Mouse (Mus musculus) kidney, embryonic 15.5 days (tissue): Measurements from ENCODE around the gene Ccin. TPM values are rescaled to one million over a fixed set of nuclear protein-coding genes. Genes with fewer than 3 reads are reported as not detected.

Experiments
- ATAC-seq: fragments of 200-750 bp; cut with Nextera tagmentation; replicated peaks from 2 replicates; pipeline ENCODE4 v1.8.0; 2017; ENCODE audit warnings: moderate TSS enrichment; ENCODE audit not compliant: low FRiP score
- H3K27ac ChIP-seq: fragments of 300-500 bp; sonication (generic); 2 replicates; pipeline ENCODE4 v1.5.1; 2015; ENCODE audit warnings: mild to moderate bottlenecking, inconsistent platforms
- H3K27me3 ChIP-seq: fragments of 300-500 bp; sonication (generic); 2 replicates; pipeline ENCODE4 v1.6.1; 2015; ENCODE audit warnings: inconsistent platforms
- H3K36me3 ChIP-seq: fragments of 300-500 bp; sonication (generic); 2 replicates; pipeline ENCODE4 v1.6.1; 2015; ENCODE audit warnings: inconsistent platforms
- H3K4me1 ChIP-seq: fragments of 300-500 bp; sonication (generic); 2 replicates; pipeline ENCODE4 v1.6.1; 2015; ENCODE audit warnings: inconsistent platforms
- H3K4me2 ChIP-seq: fragments of 300-500 bp; sonication (generic); 2 replicates; pipeline ENCODE4 v1.6.1; 2015; ENCODE audit warnings: moderate library complexity, mild to moderate bottlenecking, inconsistent platforms
- H3K4me3 ChIP-seq: fragments of 300-500 bp; sonication (generic); replicated peaks from 2 replicates; pipeline ENCODE4 v1.5.1; 2015; ENCODE audit warnings: mild to moderate bottlenecking, inconsistent platforms
- H3K9ac ChIP-seq: fragments of 300-500 bp; sonication (generic); 2 replicates; pipeline ENCODE4 v1.6.1; 2015; ENCODE audit warnings: mild to moderate bottlenecking, inconsistent platforms
- H3K9me3 ChIP-seq: fragments of 300-500 bp; sonication (generic); replicated peaks from 2 replicates; pipeline ENCODE4 v1.6.1; 2016; ENCODE audit warnings: inconsistent platforms
- WGBS: fragments of 180-500 bp; shearing (Covaris S2); methylation state at CpG from one replicate; pipeline ENCODE4 v1.1.7; 2015; ENCODE audit warnings: mixed read lengths; 5-methylcytosine and 5-hydroxymethylcytosine counted together
- polyA plus RNA-seq: library from polyadenylated mRNA; unstranded; fragments of >200 nt; fragmentation: Nextera tagmentation; extraction: Ambion mirVana; gene quantifications from 2 replicates; pipeline ENCODE4 v1.2.1, GENCODE M21; 2015

Ccin gene
- polyA plus RNA-seq, 1 experiment from 2014 or later, result not detected

DNA sequence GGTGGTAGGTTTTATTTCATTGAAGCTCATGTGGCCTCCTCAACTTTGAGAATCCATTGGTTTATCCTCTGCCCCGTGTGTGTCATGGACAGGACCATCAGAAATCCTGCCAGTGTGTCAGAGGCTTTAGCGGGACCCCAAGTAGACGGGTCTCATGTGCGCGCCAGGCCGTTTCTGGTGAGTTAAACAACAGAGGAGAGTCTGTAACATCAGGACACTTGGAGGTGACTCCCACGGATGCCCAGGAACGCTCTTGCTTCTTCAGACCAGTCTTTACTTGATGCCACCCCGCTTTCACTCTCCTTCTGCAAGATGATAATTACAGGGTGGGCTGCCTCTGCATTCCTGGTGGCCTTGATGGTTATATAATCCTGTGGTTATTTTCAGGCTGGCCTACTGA lies 40.4 kb downstream of the Ccin start:
- Histone ChIP-seq H3K4me3 (no peak overlapping the region), H3K27ac (no peak overlapping the region), H3K4me1 (no peaks in the 10 kb centered on the region), H3K9me3 (no peaks in the 10 kb centered on the region), H3K9ac (no peak overlapping the region), H3K4me2 (no peak overlapping the region), H3K27me3 (no peaks in the 10 kb centered on the region), H3K36me3 (peaks cover 100% of the 10 kb centered on the region)
- WGBS, result 93% methylated on average over 9 of the region's 9 CpGs
- ATAC-seq, result no peak

DNA sequence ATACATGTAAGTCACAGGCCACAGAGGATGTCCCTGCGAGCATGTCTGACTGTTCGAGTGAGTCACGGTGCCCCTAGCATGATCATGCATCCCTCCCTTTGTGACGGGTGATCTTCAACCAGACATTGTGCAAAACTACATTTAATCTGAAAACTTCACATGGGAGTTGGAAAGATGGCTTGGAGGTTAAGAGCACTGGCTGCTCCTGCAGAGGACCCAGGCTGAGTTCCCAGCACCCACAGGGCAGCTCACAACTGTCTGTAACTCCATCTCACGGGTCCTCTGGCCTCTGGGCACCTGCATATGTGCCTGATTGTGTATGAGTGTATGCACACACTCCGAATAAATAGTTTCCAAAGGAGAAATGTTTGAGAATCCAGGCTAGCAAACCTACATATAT lies 41.0 kb downstream of the Ccin start:
- peaks cover 100% of the 10 kb centered on the region for H3K36me3 ChIP-seq
- WGBS, result 95% methylated on average over 6 of the region's 6 CpGs
- no peaks in the 10 kb centered on the region for H3K9me3 ChIP-seq
- H3K9ac ChIP-seq, result no peak overlapping the region
- H3K4me3 ChIP-seq, result no peak overlapping the region
- H3K4me2 ChIP-seq, result no peak overlapping the region
- H3K4me1 ChIP-seq, result no peaks in the 10 kb centered on the region
- no peaks in the 10 kb centered on the region for H3K27me3 ChIP-seq
- no peak overlapping the region for H3K27ac ChIP-seq
- no peak for ATAC-seq

DNA sequence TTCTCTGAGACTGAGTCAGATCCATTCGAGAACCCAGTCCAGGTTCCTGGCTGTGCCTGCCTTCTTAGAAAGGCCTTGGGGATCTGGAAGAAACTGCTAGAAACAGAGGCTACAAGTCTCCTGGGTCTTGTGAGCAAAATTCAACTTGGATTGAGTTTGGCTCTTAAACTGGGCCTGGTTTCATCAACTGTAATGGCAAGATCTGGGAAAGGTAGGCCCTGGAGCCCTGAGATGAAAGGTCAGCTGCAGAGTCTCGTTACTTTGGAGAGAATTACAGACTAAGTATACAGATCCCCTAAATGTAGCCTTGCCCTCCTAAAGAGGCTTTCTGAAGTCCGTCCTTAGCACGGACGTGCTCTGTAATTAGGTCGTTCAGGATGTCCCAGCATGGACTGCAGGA lies 42.3 kb downstream of the Ccin start:
- Histone ChIP-seq H3K27ac (no peak overlapping the region), H3K4me3 (no peak overlapping the region), H3K9ac (no peak overlapping the region), H3K4me1 (no peaks in the 10 kb centered on the region), H3K9me3 (no peaks in the 10 kb centered on the region), H3K4me2 (no peak overlapping the region), H3K27me3 (no peaks in the 10 kb centered on the region), H3K36me3 (peaks cover 100% of the 10 kb centered on the region)
- 86% methylated on average over 6 of the region's 6 CpGs for WGBS
- ATAC-seq, result no peak

DNA sequence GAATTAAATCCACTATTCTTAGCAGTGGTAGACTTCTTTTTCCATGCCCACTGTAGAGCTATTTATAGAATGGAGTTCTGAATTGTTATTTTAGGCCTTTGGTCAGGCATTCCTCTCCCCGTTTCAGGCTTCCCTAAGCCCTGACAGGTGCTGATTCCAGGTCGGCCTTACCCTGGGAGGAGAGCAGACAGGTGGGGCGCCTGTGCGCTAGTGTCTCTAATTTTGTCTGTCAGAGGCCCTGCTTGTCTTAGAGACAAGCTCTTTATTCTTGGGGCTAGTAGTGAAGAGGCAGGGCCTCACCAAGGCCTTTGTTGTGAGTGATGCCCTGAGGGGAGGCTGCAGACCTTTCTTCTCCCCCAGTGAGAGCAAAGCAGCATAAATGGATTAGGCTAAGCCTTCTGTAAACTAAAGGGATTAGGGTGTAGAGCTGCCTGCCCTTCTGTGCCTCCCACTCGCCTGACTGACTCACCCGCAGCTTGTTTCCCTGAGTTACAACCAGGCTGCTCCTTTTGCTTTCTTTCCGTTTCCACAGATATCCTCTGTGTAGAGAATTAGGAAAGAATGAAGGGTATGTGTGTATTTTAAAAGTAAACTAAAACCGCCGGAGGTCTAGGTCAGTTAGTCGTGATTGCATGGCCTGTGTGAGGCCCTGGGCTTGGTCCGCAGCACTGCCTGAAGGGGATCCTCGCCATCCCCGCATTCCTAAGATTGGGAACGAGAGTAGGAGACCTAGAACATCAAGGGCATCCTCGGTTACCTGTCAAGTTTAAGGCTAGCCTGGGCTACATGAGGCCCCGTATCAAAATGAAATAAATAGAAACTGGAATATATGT lies 45.2 kb downstream of the Ccin start:
- Histone ChIP-seq H3K36me3 (peaks cover 100% of the 10 kb centered on the region), H3K4me2 (no peak overlapping the region), H3K4me3 (no peak overlapping the region), H3K27me3 (no peaks in the 10 kb centered on the region), H3K9ac (no peak overlapping the region), H3K9me3 (no peaks in the 10 kb centered on the region), H3K27ac (no peak overlapping the region), H3K4me1 (no peaks in the 10 kb centered on the region)
- 78% methylated on average over 16 of the region's 16 CpGs for WGBS
- no peak for ATAC-seq

DNA sequence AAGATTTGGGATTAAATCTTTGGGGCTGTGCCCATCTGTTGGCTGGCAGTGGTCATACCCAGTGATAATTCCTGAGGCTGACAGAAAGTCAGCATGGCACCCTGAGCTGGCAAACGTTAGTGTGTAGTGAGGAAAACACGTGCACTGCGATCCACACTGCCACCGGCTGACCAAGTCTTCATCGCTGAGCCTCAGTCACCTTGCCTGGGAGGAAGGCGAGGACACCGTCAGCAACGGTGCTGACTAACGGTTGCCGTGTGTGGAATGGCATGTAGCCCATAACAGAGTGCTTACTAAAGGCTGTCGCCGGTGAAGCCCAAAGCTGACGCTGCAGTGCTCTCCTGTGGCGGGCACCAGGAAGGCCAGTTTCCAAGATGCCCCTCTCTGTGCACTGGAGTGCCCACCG lies 46.4 kb downstream of the Ccin start:
- no peak overlapping the region for H3K27ac ChIP-seq
- no peaks in the 10 kb centered on the region for H3K4me1 ChIP-seq
- WGBS, result 95% methylated on average over 15 of the region's 15 CpGs
- no peak overlapping the region for H3K9ac ChIP-seq
- no peak overlapping the region for H3K4me3 ChIP-seq
- no peaks in the 10 kb centered on the region for H3K9me3 ChIP-seq
- ATAC-seq, result no peak
- peaks cover 98% of the 10 kb centered on the region for H3K36me3 ChIP-seq
- H3K27me3 ChIP-seq, result no peaks in the 10 kb centered on the region
- no peak overlapping the region for H3K4me2 ChIP-seq

DNA sequence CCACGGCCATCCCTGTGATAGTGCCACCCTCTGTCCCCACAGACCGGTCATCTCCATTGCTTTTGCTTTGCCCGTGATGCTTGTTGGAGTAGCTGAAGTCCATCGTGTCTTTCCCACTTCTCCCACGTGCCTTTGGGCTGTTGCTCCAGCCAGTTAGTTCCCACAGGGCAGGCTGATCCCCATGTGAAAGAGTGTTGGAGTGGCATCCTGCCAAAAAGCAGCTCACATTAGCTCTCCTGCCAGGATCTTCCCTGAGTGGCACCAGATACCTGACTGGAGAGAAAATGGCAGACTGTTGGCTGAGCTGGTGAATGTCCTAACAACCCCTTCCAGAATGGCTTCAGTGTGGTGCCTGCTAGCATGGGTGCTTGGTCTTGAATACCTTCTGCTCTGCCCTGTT lies 48.2 kb downstream of the Ccin start:
- Histone ChIP-seq H3K4me2 (no peak overlapping the region), H3K9me3 (no peaks in the 10 kb centered on the region), H3K27me3 (no peaks in the 10 kb centered on the region), H3K4me3 (no peak overlapping the region), H3K4me1 (no peaks in the 10 kb centered on the region), H3K9ac (no peak overlapping the region), H3K27ac (no peak overlapping the region), H3K36me3 (peaks cover 94% of the 10 kb centered on the region)
- ATAC-seq, result no peak
- 84% methylated on average over 5 of the region's 5 CpGs for WGBS

Other genes with a start within 250 kb of the Ccin start
- gene Olfr159, start 212.5 kb upstream of the Ccin start, polyA plus RNA-seq, result not detected in 2 replicates
- gene Olfr156, start 159.6 kb upstream of the Ccin start, polyA plus RNA-seq, result not detected in 2 replicates
- not detected in 2 replicates for gene Olfr157, start 143.3 kb upstream of the Ccin start, polyA plus RNA-seq
- gene Olfr155, start 131.9 kb upstream of the Ccin start, polyA plus RNA-seq, result not detected in 2 replicates
- gene Reck, start 108.0 kb upstream of the Ccin start, polyA plus RNA-seq, result 24.1 and 25.0 TPM in 2 replicates
- gene Glipr2, start 26.1 kb upstream of the Ccin start, polyA plus RNA-seq, result 71.7 and 73.9 TPM in 2 replicates
- gene Clta, start 21.0 kb downstream of the Ccin start, polyA plus RNA-seq, result 231 and 236 TPM in 2 replicates
- 22.5 and 25.3 TPM in 2 replicates for gene Gne, start 100.7 kb downstream of the Ccin start, polyA plus RNA-seq